Mouse (Mus musculus): Measurements from ENCODE around the gene Lrrk1. TPM values are rescaled to one million over a fixed set of nuclear protein-coding genes. Genes with fewer than 3 reads are reported as not detected.

The Lrrk1 gene
- polyA plus RNA-seq, 1 experiment from 2014 or later = 2.8 TPM

DNA sequence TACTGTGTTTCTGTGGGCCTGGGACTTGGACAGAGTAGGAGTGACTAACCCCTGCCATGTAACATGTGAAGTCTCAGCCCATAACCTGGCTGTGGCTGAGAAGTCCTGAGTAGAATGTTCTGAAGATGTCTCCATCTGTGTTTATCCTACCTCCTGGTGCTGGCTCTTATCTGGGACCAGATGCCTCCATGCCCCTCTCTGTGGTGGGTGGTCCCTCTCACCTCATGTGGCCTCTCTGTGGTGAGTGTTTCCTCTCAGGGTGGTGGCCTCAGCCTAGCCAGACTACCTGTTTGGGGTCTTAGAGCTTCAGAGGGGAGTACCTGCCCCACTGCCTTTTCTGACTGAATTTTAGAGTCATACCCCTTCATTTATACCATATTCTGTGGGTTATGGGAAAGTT is 139.9 kb downstream of the Lrrk1 start:
- Histone ChIP-seq H3K4me2 (ENCODE audit: low read length) (no peak overlapping the region), H3K9ac (ENCODE audit: low read depth, low read length) (no peak overlapping the region), H3K27ac (ENCODE audit: low read length) (peak overlapping the region; percentile 71), H3K4me3 (ENCODE audit: low read depth, low read length) (no peak overlapping the region), H3K4me1 (ENCODE audit: control insufficient read depth, insufficient read depth, low read length) (peaks cover 13% of the 10 kb centered on the region; the same call in 1 of the 2 replicates), H3K27me3 (ENCODE audit: control insufficient read depth, insufficient read depth, low read depth, low read length) (no peaks in the 10 kb centered on the region), H3K36me3 (ENCODE audit: control insufficient read depth, insufficient read depth, low read length) (no peaks in the 10 kb centered on the region), H3K9me3 (replicated peaks; ENCODE audit: control insufficient read depth, low read length, poor library complexity, severe bottlenecking) (no peaks in the 10 kb centered on the region)
- no peak for ATAC-seq

DNA sequence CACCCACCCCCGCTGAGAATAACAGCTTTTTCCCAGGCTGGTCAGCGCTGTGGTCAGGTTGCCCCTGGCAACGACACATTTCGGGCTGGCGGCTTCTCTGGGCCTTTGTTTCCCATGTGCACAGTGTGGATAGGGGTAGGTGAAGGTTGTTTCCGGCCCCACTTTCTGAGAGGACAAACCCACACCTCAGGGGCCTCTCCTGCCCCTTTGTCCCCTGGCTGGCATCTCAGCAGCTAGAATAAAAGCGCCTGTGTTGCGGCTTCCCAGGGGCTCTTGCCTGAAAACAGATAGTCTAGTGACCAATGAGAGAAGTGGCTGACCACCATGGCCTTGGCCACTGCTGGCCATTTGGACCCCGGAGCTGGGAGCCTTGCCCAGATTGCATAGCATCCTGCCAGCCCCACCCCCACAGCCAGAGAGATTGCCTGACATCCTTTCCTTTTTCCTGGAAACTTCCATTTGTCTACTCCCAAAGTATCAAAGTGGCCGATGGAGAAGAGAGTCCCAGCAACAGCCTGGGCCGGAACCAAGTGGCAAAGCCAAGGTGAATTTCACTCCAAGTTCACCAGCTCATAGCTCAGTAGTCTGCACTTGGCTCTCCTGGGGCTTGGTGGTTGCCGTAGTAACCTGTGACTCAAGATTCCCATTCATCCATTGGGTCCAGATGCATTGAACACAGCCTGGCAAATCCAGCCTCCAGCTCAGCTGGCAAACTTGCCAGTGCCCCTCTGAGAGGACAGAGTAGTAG is 140.7 kb downstream of the Lrrk1 start:
- no peaks in the 10 kb centered on the region for H3K27me3 ChIP-seq (ENCODE audit: control insufficient read depth, insufficient read depth, low read depth, low read length)
- H3K9me3 ChIP-seq (replicated peaks; ENCODE audit: control insufficient read depth, low read length, poor library complexity, severe bottlenecking) = no peaks in the 10 kb centered on the region
- no peaks in the 10 kb centered on the region for H3K36me3 ChIP-seq (ENCODE audit: control insufficient read depth, insufficient read depth, low read length)
- 0 out of 2 replicates have a peak overlapping the region, but pooled peaks have one; percentile 20 for H3K4me2 ChIP-seq (ENCODE audit: low read length)
- H3K4me1 ChIP-seq (ENCODE audit: control insufficient read depth, insufficient read depth, low read length) = peaks cover 13% of the 10 kb centered on the region; the same call in 1 of the 2 replicates
- ATAC-seq = peak; percentile 93
- peak overlapping the region; percentile 71 for H3K27ac ChIP-seq (ENCODE audit: low read length)
- WGBS = 19% methylated on average over 12 of the region's 12 CpGs
- H3K4me3 ChIP-seq (ENCODE audit: low read depth, low read length) = no peak overlapping the region
- H3K9ac ChIP-seq (ENCODE audit: low read depth, low read length) = peak overlapping the region; percentile 15; the same call in 1 of the 2 replicates

- Histone ChIP-seq H3K27me3 (ENCODE audit: control insufficient read depth, insufficient read depth, low read depth, low read length) (no peaks in the 10 kb centered on the region), H3K4me3 (ENCODE audit: low read depth, low read length) (no peak overlapping the region), H3K9ac (ENCODE audit: low read depth, low read length) (no peak overlapping the region), H3K27ac (ENCODE audit: low read length) (peak overlapping the region; percentile 40), H3K4me2 (ENCODE audit: low read length) (no peak overlapping the region), H3K36me3 (ENCODE audit: control insufficient read depth, insufficient read depth, low read length) (no peaks in the 10 kb centered on the region), H3K4me1 (ENCODE audit: control insufficient read depth, insufficient read depth, low read length) (peaks cover 13% of the 10 kb centered on the region; the same call in 1 of the 2 replicates), H3K9me3 (replicated peaks; ENCODE audit: control insufficient read depth, low read length, poor library complexity, severe bottlenecking) (no peaks in the 10 kb centered on the region)
- ATAC-seq = 0 out of 2 replicates have a peak, but pooled peaks have one; percentile 16
- WGBS = 28% methylated on average over 11 of the region's 11 CpGs
Observed at GRCm38 (mm10) chr7:66246716-66247235, 141.4 kb downstream of the Lrrk1 start.

DNA sequence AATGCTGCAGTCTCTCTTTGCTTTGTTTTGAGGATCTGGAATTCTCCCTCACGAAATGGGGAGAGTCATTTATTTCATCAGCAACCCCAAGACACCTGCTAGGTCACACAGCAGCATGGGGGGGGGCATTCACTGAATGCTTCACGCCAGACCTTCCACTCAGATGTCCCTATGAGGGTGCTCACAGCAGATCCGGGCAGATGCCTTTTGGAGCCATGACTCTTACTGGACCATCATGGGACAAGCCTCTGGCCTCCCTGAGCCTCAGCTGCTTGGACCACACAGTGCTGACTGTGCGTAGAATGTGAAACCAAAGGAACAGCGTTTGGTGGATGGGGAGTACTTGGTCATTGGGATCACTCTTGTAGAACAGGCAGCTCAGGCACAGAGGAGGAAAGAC is 142.5 kb downstream of the Lrrk1 start:
- H3K4me3 ChIP-seq (ENCODE audit: low read depth, low read length) = no peak overlapping the region
- no peaks in the 10 kb centered on the region for H3K27me3 ChIP-seq (ENCODE audit: control insufficient read depth, insufficient read depth, low read depth, low read length)
- H3K9me3 ChIP-seq (replicated peaks; ENCODE audit: control insufficient read depth, low read length, poor library complexity, severe bottlenecking) = no peaks in the 10 kb centered on the region
- H3K9ac ChIP-seq (ENCODE audit: low read depth, low read length) = no peak overlapping the region
- no peaks in the 10 kb centered on the region for H3K36me3 ChIP-seq (ENCODE audit: control insufficient read depth, insufficient read depth, low read length)
- H3K27ac ChIP-seq (ENCODE audit: low read length) = no peak overlapping the region
- peaks cover 13% of the 10 kb centered on the region; the same call in 1 of the 2 replicates for H3K4me1 ChIP-seq (ENCODE audit: control insufficient read depth, insufficient read depth, low read length)
- ATAC-seq = no peak
- no peak overlapping the region for H3K4me2 ChIP-seq (ENCODE audit: low read length)
- 82% methylated on average over 5 of the region's 5 CpGs for WGBS

DNA sequence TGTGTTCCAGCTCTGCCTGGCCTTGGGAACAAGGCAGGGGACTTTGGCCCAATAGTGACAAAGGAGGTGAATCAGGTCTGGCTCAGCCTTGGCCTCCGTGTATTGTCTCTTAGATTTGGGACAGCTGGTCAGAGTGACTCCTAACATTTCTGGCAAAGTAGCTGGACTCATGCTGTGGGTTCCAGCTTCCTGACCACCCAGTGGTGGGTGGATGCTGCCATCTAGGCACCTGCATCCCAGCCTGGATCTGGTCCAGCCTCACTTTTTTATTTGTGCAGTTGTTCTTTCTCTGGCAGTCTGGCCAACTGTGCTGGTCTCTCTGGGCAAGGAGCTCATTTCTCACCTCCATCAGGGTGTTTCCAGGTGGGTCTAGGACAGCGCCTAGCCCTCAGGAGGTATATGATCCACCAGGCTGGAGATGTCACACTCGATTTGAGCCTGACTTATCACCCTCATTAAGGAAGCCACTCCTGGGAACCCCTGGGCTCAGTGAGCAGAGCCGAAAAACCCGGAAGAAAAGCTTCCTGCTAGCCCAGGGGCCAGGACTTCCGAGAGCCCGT is 144.3 kb downstream of the Lrrk1 start:
- no peak overlapping the region for H3K27ac ChIP-seq (ENCODE audit: low read length)
- H3K4me1 ChIP-seq (ENCODE audit: control insufficient read depth, insufficient read depth, low read length) = peaks cover 13% of the 10 kb centered on the region; the same call in 1 of the 2 replicates
- H3K36me3 ChIP-seq (ENCODE audit: control insufficient read depth, insufficient read depth, low read length) = no peaks in the 10 kb centered on the region
- ATAC-seq = no peak
- no peaks in the 10 kb centered on the region; the same call in 1 of the 2 replicates for H3K9me3 ChIP-seq (replicated peaks; ENCODE audit: control insufficient read depth, low read length, poor library complexity, severe bottlenecking)
- H3K4me2 ChIP-seq (ENCODE audit: low read length) = no peak overlapping the region
- no peak overlapping the region for H3K9ac ChIP-seq (ENCODE audit: low read depth, low read length)
- WGBS = 82% methylated on average over 7 of the region's 7 CpGs
- no peak overlapping the region for H3K4me3 ChIP-seq (ENCODE audit: low read depth, low read length)
- no peaks in the 10 kb centered on the region for H3K27me3 ChIP-seq (ENCODE audit: control insufficient read depth, insufficient read depth, low read depth, low read length)

DNA sequence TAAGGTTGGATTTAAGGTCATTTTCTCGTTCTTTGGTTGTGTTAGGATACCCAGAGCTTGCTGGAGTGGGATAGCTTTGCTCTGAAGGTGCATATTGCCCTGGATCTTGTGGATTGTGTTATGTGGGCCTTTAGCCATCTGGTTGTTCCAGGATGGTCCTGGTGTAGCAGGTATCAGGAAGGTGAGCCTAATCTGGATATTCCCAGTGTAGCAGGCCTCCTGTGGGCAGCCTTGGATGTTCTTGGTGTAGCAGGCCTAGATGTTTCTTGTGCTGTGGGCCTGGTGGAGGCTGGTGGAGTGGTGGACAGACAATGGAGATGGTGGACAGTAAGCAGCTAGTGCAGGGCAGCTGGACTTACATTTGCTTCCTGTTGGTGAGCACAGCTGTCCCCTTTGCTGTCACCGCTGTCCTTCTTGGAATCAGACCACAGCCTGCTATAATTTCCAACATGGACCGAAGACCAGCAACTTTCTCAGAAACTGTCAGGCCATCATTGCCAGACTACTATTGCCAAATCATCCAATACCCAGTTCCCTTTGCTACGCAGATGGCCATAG is 146.2 kb downstream of the Lrrk1 start:
- Histone ChIP-seq H3K36me3 (ENCODE audit: control insufficient read depth, insufficient read depth, low read length) (no peaks in the 10 kb centered on the region), H3K9me3 (replicated peaks; ENCODE audit: control insufficient read depth, low read length, poor library complexity, severe bottlenecking) (no peaks in the 10 kb centered on the region; the same call in 1 of the 2 replicates), H3K27ac (ENCODE audit: low read length) (no peak overlapping the region), H3K9ac (ENCODE audit: low read depth, low read length) (no peak overlapping the region), H3K4me3 (ENCODE audit: low read depth, low read length) (no peak overlapping the region), H3K27me3 (ENCODE audit: control insufficient read depth, insufficient read depth, low read depth, low read length) (no peaks in the 10 kb centered on the region), H3K4me2 (ENCODE audit: low read length) (no peak overlapping the region), H3K4me1 (ENCODE audit: control insufficient read depth, insufficient read depth, low read length) (0 out of 2 replicates have a peak, but pooled peaks cover 1% of the 10 kb centered on the region)
- WGBS = 91% methylated on average over 4 of the region's 4 CpGs
- no peak for ATAC-seq

DNA sequence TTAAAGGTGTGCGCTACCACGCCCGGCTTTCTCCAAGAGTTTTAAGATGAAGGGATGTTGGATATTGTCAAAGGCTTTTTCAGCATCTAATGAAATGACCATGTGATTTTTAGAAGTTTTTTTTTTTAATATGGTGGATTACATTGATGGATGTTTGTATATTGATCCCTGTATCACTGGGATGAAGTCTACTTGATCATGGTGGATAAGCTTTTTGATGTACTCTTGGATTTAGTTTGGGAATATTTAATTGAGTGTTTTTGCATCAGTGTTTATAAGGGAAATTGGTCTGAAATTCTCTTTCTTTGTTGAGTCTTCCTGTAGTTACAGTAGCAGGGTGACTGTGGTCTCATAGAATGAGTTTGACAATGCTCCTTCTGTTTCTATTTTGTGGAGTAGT is 150.0 kb downstream of the Lrrk1 start:
- Histone ChIP-seq H3K36me3 (ENCODE audit: control insufficient read depth, insufficient read depth, low read length) (no peaks in the 10 kb centered on the region), H3K9me3 (replicated peaks; ENCODE audit: control insufficient read depth, low read length, poor library complexity, severe bottlenecking) (no peaks in the 10 kb centered on the region; the same call in 1 of the 2 replicates), H3K27me3 (ENCODE audit: control insufficient read depth, insufficient read depth, low read depth, low read length) (no peaks in the 10 kb centered on the region), H3K4me3 (ENCODE audit: low read depth, low read length) (no peak overlapping the region), H3K4me2 (ENCODE audit: low read length) (no peak overlapping the region), H3K4me1 (ENCODE audit: control insufficient read depth, insufficient read depth, low read length) (no peaks in the 10 kb centered on the region), H3K27ac (ENCODE audit: low read length) (no peak overlapping the region), H3K9ac (ENCODE audit: low read depth, low read length) (no peak overlapping the region)
- WGBS = 95% methylated on average over 3 of the region's 3 CpGs
- no peak for ATAC-seq

DNA sequence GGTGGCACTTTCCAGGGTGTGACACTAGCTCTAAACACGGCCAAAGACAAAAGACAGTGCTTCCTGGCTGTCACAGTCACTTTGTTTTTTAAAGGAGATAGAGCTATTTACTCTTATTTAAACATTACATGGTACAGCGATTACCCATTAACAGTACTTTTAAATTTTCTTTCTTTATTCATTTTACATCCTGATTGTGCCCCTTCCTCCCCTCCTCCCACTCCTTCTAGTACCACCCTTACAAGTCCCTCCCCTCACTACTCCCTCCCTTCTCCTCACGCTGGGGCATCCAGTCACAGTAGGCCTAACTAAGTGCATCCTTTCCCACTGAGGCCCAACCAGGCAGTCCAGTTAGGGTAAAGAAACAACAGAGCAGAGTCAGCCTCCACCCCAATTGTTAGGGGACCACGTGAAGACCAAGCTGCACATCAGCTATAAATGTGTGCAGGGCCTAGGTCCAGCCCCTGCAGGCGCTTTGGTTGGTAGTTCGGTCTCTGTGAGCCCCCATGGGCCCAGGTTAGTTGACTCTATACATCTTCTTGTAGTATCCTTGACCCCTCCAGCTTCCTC is 154.1 kb downstream of the Lrrk1 start:
- H3K36me3 ChIP-seq (ENCODE audit: control insufficient read depth, insufficient read depth, low read length) = no peaks in the 10 kb centered on the region
- no peak overlapping the region for H3K4me3 ChIP-seq (ENCODE audit: low read depth, low read length)
- ATAC-seq = no peak
- no peaks in the 10 kb centered on the region for H3K9me3 ChIP-seq (replicated peaks; ENCODE audit: control insufficient read depth, low read length, poor library complexity, severe bottlenecking)
- no peak overlapping the region for H3K9ac ChIP-seq (ENCODE audit: low read depth, low read length)
- H3K4me1 ChIP-seq (ENCODE audit: control insufficient read depth, insufficient read depth, low read length) = peaks cover 9% of the 10 kb centered on the region
- H3K4me2 ChIP-seq (ENCODE audit: low read length) = no peak overlapping the region
- 81% methylated on average over 6 of the region's 6 CpGs for WGBS
- H3K27me3 ChIP-seq (ENCODE audit: control insufficient read depth, insufficient read depth, low read depth, low read length) = no peaks in the 10 kb centered on the region
- H3K27ac ChIP-seq (ENCODE audit: low read length) = no peak overlapping the region
